Mouse (Mus musculus) liver, adult 2 months (tissue): ENCODE measurements around the gene Ninl. TPM values are rescaled to one million over a fixed set of nuclear protein-coding genes. Genes with fewer than 3 reads are reported as not detected.

Experiments used
- DNase-seq: peaks from one replicate; pipeline ENCODE4 v3.0.0-alpha.2; 2011; ENCODE audit warnings: low read depth, low spot score; ENCODE audit errors: extremely low read depth
- H3K27ac ChIP-seq: fragments of 200-500 bp; replicated peaks from 2 replicates; pipeline ENCODE4 v1.5.1; 2012; ENCODE audit warnings: low read depth, mild to moderate bottlenecking, control low read depth, inconsistent platforms, low read length; ENCODE audit not compliant: insufficient read depth
- H3K27me3 ChIP-seq: fragments of 200-500 bp; 2 replicates; pipeline ENCODE4 v1.6.1; 2012; ENCODE audit warnings: mild to moderate bottlenecking, moderate library complexity, low read length, inconsistent platforms; ENCODE audit not compliant: control insufficient read depth, insufficient read depth
- H3K36me3 ChIP-seq: fragments of 200-500 bp; 2 replicates; pipeline ENCODE4 v1.6.1; 2012; ENCODE audit warnings: low read length, inconsistent platforms; ENCODE audit not compliant: control insufficient read depth, insufficient read depth
- H3K4me1 ChIP-seq: fragments of 200-500 bp; 2 replicates; pipeline ENCODE4 v1.6.1; 2011; ENCODE audit warnings: low read length; ENCODE audit not compliant: control insufficient read depth, insufficient read depth
- H3K4me3 ChIP-seq: fragments of 200-500 bp; 2 replicates; pipeline ENCODE4 v1.5.1; 2011; ENCODE audit warnings: low read depth, mild to moderate bottlenecking, control low read depth, low read length, moderate library complexity; ENCODE audit not compliant: insufficient read depth
- H3K79me2 ChIP-seq: fragments of 200-500 bp; 2 replicates; pipeline ENCODE4 v1.6.1; 2012; ENCODE audit warnings: inconsistent platforms, mild to moderate bottlenecking, low read length, moderate library complexity; ENCODE audit not compliant: control insufficient read depth, insufficient read depth
- H3K9ac ChIP-seq: fragments of 200-500 bp; 2 replicates; pipeline ENCODE4 v1.6.1; 2012; ENCODE audit warnings: low read depth, mild to moderate bottlenecking, control low read depth, inconsistent platforms, low read length
- CTCF ChIP-seq: fragments of 200-500 bp; IDR thresholded peaks from 2 replicates; pipeline ENCODE4 v1.5.1; 2011; ENCODE audit warnings: low read depth, low read length, control low read depth
- POLR2A ChIP-seq: fragments of 200-500 bp; IDR thresholded peaks from 2 replicates; pipeline ENCODE4 v1.6.1; 2011; ENCODE audit warnings: low read length, control low read depth; ENCODE audit not compliant: insufficient read depth; ENCODE audit errors: extremely low read depth
- WGBS: fragments of 180-500 bp; shearing (Covaris S2); methylation state at CpG from one replicate; pipeline ENCODE4 v1.1.7; 2018; 5-methylcytosine and 5-hydroxymethylcytosine counted together
- polyA plus RNA-seq: library from polyadenylated mRNA; depleted of rRNA; stranded (reverse); fragments of >200 nt; gene quantifications from 2 replicates; pipeline ENCODE4 v1.2.3, GENCODE M21; 2012
- total RNA-seq: library from RNA; depleted of rRNA; stranded (reverse); fragments of >200 nt; gene quantifications from 2 replicates; pipeline ENCODE4 v1.2.3, GENCODE M21; 2014

Gene Ninl
- total and polyA plus RNA-seq, 2 experiments, result 0.29 to 0.37 TPM

DNA sequence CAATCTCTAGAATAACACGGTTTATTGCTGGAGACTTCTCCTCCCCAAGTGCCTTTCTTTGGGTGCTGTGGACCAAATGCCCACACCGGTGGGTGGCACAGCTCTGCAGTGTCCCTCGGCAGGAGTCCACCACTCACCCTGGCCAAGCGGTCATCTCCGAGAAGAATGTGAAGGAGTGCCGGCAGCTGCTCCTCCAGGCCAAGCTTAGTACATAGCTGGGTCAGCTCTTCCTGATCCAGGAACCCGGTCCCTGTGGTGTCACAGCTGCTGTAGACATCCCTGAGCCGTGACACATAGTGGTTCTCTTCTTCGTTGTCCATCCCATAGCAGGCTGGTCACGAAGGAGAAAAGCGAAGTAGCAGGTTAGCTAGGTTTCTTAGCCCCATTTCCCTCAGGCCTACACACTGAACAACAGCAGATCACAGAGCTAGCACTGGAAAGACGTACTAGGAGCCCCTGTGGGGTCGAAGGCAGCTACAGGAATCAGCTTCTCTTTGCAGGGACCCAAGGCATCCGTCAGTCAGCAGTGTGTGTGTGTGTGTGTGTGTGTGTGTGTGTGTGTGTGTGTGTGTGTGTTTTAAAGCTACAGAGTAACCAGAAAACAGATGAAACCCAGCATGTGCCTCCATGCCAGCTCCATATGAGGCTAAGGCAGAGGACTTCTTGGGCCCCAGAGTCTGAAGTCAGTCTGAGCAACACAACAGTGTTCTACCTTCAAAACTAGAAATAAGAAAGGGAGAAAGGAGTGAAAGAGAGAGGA lies 59.1 kb downstream of the Ninl start:
- no peak overlapping the region for H3K27ac ChIP-seq
- H3K4me1 ChIP-seq, result no peaks in the 10 kb centered on the region

DNA sequence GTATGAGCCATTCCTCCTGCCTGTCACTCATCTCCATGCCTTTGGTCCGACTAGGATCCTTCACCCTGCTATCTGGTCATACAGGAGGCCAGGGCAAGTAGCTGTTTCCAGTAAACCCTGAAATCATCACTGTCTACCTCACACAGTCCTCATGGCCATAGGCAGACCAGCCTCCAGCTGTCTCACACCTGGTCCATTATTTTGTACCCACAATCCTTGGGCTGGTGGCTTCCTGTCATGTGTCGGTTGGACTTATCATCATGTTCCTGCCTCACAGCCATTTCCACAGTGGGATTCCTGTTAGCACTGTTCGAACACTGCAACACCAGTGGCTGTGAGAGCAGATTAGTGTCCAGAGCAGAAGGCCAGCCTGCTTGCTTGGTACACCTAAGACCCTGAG lies 60.4 kb downstream of the Ninl start:
- 83% methylated on average over 3 of the region's 3 CpGs for WGBS
- no peak overlapping the region for H3K9ac ChIP-seq
- no peak overlapping the region for H3K4me3 ChIP-seq
- DNase-seq, result no peak
- TF ChIP-seq CTCF, result no peak
- TF ChIP-seq POLR2A, result no peak
- no peaks in the 10 kb centered on the region for H3K36me3 ChIP-seq
- no peak overlapping the region for H3K27ac ChIP-seq
- no peaks in the 10 kb centered on the region for H3K27me3 ChIP-seq
- no peaks in the 10 kb centered on the region for H3K4me1 ChIP-seq
- H3K79me2 ChIP-seq, result no peaks in the 10 kb centered on the region

More for the DNA sequence above, 59.1 kb downstream of the Ninl start:
- DNase-seq, result no peak
- TF ChIP-seq POLR2A (no peak), CTCF (no peak)
- no peaks in the 10 kb centered on the region for H3K79me2 ChIP-seq
- H3K4me3 ChIP-seq, result no peak overlapping the region
- no peaks in the 10 kb centered on the region for H3K36me3 ChIP-seq
- H3K9ac ChIP-seq, result no peak overlapping the region
- H3K27me3 ChIP-seq, result no peaks in the 10 kb centered on the region
- 91% methylated on average over 14 of the region's 14 CpGs for WGBS

DNA sequence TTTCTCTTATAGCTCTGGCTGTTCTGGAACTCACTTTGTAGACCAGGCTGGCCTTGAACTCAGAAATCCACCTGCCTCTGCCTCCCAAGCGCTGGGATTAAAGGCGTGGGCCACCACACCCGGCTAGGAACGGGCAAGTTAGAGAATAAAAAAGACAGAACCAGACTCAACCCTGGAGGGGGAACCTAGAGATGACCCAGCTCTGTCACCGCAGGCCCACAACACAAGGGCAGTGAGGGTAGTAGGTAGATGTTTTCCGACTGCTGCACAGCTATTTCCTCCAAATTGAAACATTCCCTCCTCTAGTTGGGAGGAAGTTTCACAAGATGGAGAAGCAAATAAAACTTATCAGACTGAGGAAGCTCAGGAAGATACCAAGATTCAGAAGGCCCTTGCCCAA lies 61.5 kb downstream of the Ninl start:
- 95% methylated on average over 6 of the region's 6 CpGs for WGBS
- Histone ChIP-seq H3K4me1 (no peaks in the 10 kb centered on the region), H3K4me3 (no peak overlapping the region), H3K27me3 (no peaks in the 10 kb centered on the region), H3K36me3 (no peaks in the 10 kb centered on the region), H3K9ac (no peak overlapping the region), H3K27ac (no peak overlapping the region), H3K79me2 (no peaks in the 10 kb centered on the region)
- DNase-seq, result no peak
- TF ChIP-seq POLR2A, result no peak

DNA sequence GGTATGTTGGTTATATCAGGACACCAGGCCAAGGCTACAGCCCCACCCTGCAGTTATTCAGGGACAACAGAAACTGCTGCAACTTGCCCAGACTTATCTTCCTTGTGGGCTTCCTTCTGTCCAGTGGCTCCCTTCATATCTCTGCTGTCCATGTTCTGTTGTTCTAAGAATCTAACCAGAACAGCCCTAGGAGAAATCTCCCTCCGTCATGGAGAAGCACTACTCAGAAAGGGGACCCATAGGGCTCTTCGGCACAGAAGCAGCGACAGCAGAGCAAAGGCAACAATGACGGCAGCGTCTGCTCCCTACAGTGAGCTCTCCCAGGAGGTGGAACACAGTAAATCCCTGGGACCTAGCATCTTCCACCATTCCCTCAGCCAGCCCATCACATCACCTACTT lies 62.3 kb downstream of the Ninl start:
- Histone ChIP-seq H3K4me3 (no peak overlapping the region), H3K4me1 (no peaks in the 10 kb centered on the region), H3K79me2 (no peaks in the 10 kb centered on the region), H3K27ac (no peak overlapping the region), H3K9ac (no peak overlapping the region), H3K27me3 (no peaks in the 10 kb centered on the region), H3K36me3 (no peaks in the 10 kb centered on the region)
- 95% methylated on average over 5 of the region's 5 CpGs for WGBS
- TF ChIP-seq POLR2A (no peak), CTCF (no peak)
- no peak for DNase-seq

DNA sequence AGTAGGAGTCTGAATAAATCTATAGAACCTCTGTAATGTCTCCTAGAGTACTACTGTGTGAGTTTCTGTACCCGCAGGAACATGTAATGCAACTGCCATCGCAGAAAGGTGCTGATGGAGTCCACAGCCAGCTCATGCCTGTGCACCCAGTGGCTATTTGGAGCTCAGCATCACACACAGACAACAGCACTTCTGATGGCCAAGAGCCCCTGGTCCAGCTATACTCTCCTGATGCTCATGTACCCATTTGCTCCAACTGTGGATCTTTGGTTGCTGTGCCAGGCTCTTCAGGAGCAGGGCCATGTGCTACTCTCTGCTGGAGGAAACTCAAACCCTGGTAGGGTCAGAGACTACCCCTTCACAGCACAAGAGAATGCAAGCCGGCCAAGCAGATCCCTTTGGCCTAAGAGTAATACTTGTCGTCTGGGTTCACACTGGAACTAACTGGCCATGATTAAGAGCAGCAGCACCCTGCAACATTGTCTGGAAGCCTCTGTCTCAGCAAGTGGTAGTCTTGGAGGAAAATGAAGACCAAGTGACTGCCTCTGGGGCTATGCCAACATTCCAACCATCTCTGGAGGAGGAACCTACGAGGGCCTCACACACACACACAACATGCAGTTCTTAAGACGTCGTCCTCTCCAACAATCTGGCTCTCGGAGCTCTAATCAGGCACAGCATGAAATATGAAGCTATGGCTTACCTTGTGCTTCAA lies 65.6 kb downstream of the Ninl start:
- Histone ChIP-seq H3K4me3 (no peak overlapping the region), H3K79me2 (no peaks in the 10 kb centered on the region), H3K27me3 (no peaks in the 10 kb centered on the region), H3K36me3 (no peaks in the 10 kb centered on the region), H3K9ac (no peak overlapping the region), H3K4me1 (no peaks in the 10 kb centered on the region), H3K27ac (no peak overlapping the region)
- WGBS, result 94% methylated on average over 8 of the region's 8 CpGs
- no peak for TF ChIP-seq CTCF
- no peak for TF ChIP-seq POLR2A
- DNase-seq, result no peak

DNA sequence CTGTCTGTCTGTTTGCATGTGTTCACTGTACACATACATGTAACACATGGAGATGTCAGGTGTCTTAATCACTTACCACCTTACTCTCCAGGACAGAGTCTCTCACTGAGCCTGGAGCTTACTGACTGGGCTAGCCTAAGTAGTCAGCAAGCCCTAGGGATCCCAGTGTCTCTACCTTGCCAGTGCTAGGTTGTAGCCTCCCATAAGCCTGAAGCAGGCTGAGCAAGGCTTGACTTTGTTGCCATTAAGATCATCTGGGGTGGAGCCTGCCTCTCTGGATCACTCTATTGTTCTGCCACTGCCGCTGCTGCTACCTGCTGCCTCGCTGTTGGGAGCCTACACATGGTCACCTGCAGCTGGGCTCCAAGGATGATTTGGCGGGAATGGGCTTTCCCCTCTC lies 66.5 kb downstream of the Ninl start:
- Histone ChIP-seq H3K27ac (no peak overlapping the region), H3K36me3 (no peaks in the 10 kb centered on the region), H3K27me3 (no peaks in the 10 kb centered on the region), H3K4me1 (no peaks in the 10 kb centered on the region), H3K9ac (no peak overlapping the region), H3K4me3 (no peak overlapping the region), H3K79me2 (no peaks in the 10 kb centered on the region)
- no peak for DNase-seq
- WGBS, result 96% methylated on average over 3 of the region's 3 CpGs
- TF ChIP-seq POLR2A (no peak), CTCF (no peak)
